Mouse (Mus musculus) lung, embryonic 15.5 days (tissue): Measurements from ENCODE around the gene Rft1. TPM values are rescaled to one million over a fixed set of nuclear protein-coding genes. Genes with fewer than 3 reads are reported as not detected.

Experiments
- ATAC-seq: fragments of 200-750 bp; cut with Nextera tagmentation; 2 replicates; pipeline ENCODE4 v1.8.0; 2017; ENCODE audit warnings: moderate number of reproducible peaks, borderline replicate concordance; ENCODE audit not compliant: low FRiP score, low TSS enrichment; ENCODE audit errors: extremely low read depth
- H3K27ac ChIP-seq: fragments of 300-500 bp; sonication (generic); 2 replicates; pipeline ENCODE4 v1.5.1; 2015; ENCODE audit warnings: moderate library complexity, mild to moderate bottlenecking, inconsistent platforms
- H3K27me3 ChIP-seq: fragments of 300-500 bp; sonication (generic); 2 replicates; pipeline ENCODE4 v1.6.1; 2015; ENCODE audit warnings: inconsistent platforms
- H3K36me3 ChIP-seq: fragments of 300-500 bp; sonication (generic); 2 replicates; pipeline ENCODE4 v1.6.1; 2015; ENCODE audit warnings: inconsistent platforms
- H3K4me1 ChIP-seq: fragments of 300-500 bp; sonication (generic); 2 replicates; pipeline ENCODE4 v1.6.1; 2015; ENCODE audit warnings: inconsistent platforms
- H3K4me2 ChIP-seq: fragments of 300-500 bp; sonication (generic); 2 replicates; pipeline ENCODE4 v1.6.1; 2015; ENCODE audit warnings: inconsistent platforms, mild to moderate bottlenecking, moderate library complexity
- H3K4me3 ChIP-seq: fragments of 300-500 bp; sonication (generic); 2 replicates; pipeline ENCODE4 v1.5.1; 2015; ENCODE audit warnings: mild to moderate bottlenecking, inconsistent platforms
- H3K9ac ChIP-seq: fragments of 300-500 bp; sonication (generic); 2 replicates; pipeline ENCODE4 v1.6.1; 2015; ENCODE audit warnings: inconsistent platforms
- H3K9me3 ChIP-seq: fragments of 300-500 bp; sonication (generic); 2 replicates; pipeline ENCODE4 v1.6.1; 2016; ENCODE audit warnings: inconsistent platforms
- WGBS: fragments of 180-500 bp; shearing (Covaris S2); methylation state at CpG from one replicate; pipeline ENCODE4 v1.1.7; 2015; 5-methylcytosine and 5-hydroxymethylcytosine counted together
- polyA plus RNA-seq: library from polyadenylated mRNA; unstranded; fragments of >200 nt; fragmentation: Nextera tagmentation; extraction: Ambion mirVana; gene quantifications from 2 replicates; pipeline ENCODE4 v1.2.1, GENCODE M21; 2015

Rft1 gene
- polyA plus RNA-seq, 1 experiment from 2014 or later: 17.8 TPM

DNA sequence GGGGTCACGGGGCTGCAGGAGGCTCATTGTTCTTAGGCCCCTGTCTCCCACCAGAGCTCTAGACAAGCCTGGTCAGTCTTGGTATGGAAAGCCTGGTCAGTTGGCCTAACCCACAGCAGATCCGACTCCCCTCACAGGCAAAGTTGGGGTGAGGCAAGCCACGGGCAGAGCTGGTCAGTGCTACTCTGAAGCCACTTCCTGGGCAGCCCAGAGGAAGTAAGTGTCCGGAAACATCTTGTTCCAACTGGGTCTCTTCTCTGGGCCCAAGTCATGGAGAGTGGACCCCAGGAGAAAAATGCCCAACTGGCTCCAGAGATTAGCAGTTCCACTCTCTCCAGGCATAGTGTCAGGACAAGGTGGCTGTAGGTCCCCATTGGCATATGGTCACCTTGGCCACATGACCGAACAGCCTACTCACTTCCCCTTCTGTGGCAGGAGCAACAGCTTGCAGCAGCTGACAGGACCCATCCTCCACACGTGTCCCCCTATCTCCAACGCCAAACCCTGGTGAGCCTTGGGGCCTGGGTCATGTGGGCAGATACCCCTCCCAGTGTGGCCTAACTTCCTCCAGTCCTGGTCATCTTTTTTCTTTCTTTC lies 34.1 kb upstream of the Rft1 start:
- no peak for ATAC-seq

DNA sequence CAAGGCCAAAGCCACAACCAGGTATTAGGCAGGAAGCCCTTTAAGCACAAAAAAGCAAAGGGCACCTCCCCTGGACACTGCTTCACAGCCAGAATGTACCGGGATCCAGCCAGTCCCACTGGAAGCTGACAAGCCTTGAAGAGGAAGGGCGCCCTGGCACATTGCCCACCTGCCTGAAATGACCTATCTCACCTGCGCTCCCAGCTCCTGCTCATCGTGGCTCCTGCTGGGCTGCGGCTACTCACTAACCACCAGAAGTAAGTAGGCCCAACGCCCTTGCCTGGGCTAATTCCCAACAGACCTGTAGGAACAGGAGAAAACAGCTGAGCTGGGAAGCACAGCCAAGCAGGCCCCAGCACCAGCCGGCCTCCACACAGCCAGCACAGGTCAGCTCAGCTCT lies 32.0 kb upstream of the Rft1 start:
- H3K36me3 ChIP-seq: no peaks in the 10 kb centered on the region
- no peak overlapping the region for H3K4me3 ChIP-seq
- no peaks in the 10 kb centered on the region for H3K9me3 ChIP-seq
- no peak for ATAC-seq
- WGBS: 69% methylated on average over 7 of the region's 7 CpGs
- no peaks in the 10 kb centered on the region for H3K27me3 ChIP-seq
- no peak overlapping the region for H3K4me2 ChIP-seq
- H3K27ac ChIP-seq: no peak overlapping the region
- H3K9ac ChIP-seq: no peak overlapping the region
- peaks cover 32% of the 10 kb centered on the region for H3K4me1 ChIP-seq

More for the DNA sequence above, 34.1 kb upstream of the Rft1 start:
- no peak overlapping the region for H3K4me3 ChIP-seq
- H3K4me1 ChIP-seq: peaks cover 19% of the 10 kb centered on the region
- 67% methylated on average over 7 of the region's 7 CpGs for WGBS
- H3K36me3 ChIP-seq: no peaks in the 10 kb centered on the region
- no peak overlapping the region for H3K27ac ChIP-seq
- no peak overlapping the region for H3K9ac ChIP-seq
- H3K27me3 ChIP-seq: no peaks in the 10 kb centered on the region
- no peak overlapping the region for H3K4me2 ChIP-seq
- no peaks in the 10 kb centered on the region for H3K9me3 ChIP-seq

DNA sequence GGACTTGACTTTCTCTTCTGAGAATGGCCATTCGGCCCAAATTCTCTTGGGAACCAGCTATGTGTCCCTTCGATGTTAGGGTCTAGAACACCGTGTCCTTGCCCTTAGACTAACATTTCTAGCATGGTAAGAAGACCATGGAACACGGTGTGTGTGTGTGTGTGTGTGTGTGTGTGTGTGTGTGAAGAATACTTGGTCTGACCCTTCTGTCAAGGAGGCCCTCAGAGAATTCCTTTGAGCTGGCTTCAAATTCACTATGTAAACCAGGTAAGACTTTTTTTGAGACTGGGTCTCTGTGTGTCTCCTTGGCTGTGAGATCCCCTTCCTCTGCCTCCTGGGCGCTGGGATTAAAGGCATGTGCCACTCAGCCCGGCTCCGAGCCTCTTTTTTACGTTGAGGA lies 31.6 kb upstream of the Rft1 start:
- no peak overlapping the region for H3K4me2 ChIP-seq
- no peak for ATAC-seq
- no peaks in the 10 kb centered on the region for H3K27me3 ChIP-seq
- H3K4me3 ChIP-seq: no peak overlapping the region
- no peaks in the 10 kb centered on the region for H3K9me3 ChIP-seq
- no peaks in the 10 kb centered on the region for H3K36me3 ChIP-seq
- WGBS: 82% methylated on average over 8 of the region's 8 CpGs
- H3K27ac ChIP-seq: no peak overlapping the region
- no peak overlapping the region for H3K9ac ChIP-seq
- peaks cover 32% of the 10 kb centered on the region for H3K4me1 ChIP-seq

DNA sequence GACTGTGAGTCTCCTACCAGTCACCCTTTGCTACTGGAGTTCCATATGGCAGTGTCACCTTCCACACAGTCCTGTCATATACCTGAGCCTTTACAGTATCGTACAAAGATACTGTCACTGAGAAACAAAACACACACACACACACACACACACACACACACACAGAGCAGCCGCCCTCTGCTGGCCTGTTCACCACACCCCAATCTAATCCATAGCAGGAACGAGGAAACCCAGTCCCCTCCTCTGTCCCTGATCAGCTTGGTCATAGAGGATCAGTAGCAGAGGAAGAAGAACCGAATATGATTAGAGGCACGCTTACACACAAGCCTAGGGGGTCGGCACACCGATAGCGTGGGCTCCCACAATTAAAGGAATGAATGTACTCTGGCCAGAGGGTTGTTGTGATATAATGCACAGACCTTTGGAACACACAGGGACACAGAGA lies 29.9 kb upstream of the Rft1 start:
- no peak for ATAC-seq
- no peak overlapping the region for H3K27ac ChIP-seq
- H3K4me1 ChIP-seq: peaks cover 35% of the 10 kb centered on the region
- H3K27me3 ChIP-seq: no peaks in the 10 kb centered on the region
- H3K9ac ChIP-seq: peak overlapping the region; percentile 54; the same call in 1 of the 2 replicates
- peak overlapping the region; percentile 64 for H3K4me2 ChIP-seq
- H3K4me3 ChIP-seq: peak overlapping the region; percentile 57
- no peaks in the 10 kb centered on the region for H3K36me3 ChIP-seq
- H3K9me3 ChIP-seq: no peaks in the 10 kb centered on the region
- 46% methylated on average over 8 of the region's 8 CpGs for WGBS

DNA sequence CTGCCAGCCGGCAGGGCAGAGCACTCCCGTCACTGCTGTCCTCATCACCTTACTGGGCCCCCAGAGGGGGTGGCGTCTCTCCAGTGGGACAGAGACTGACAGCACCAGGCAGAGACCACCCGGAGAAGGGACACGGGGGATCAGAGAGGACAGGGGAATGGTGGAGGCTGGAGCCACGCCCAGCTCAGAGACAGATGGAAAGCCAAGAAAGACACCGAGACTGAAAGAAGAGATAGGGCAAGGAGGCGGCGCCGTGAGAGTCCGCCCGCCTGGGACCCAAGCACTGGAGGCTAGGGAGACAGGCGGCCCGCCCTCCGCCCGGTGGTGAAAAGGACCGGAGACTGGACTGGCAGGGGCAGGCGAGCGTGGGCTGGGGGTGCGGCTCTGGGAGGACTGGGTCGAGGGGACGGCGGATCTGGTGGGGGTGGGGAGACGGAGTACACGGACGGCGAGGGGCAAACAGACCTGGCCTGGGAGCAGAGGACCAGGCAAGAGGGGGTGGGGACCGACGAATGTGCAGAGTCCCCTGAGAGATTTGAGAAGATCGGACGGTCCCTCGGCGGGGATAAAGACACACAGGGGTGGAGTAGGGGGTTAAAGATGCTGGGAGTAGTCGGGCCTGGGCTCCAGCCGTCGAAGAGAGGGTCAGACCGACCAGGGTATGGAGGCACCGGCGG lies 28.9 kb upstream of the Rft1 start:
- peak; percentile 43 for ATAC-seq
- Histone ChIP-seq H3K4me3 (peak overlapping the region; percentile 57), H3K27me3 (no peaks in the 10 kb centered on the region), H3K4me1 (peaks cover 45% of the 10 kb centered on the region), H3K9me3 (no peaks in the 10 kb centered on the region), H3K27ac (peak overlapping the region; percentile 83), H3K9ac (peak overlapping the region; percentile 54), H3K4me2 (peak overlapping the region; percentile 64), H3K36me3 (no peaks in the 10 kb centered on the region)
- WGBS: under 1% methylated on average over 39 of the region's 39 CpGs

DNA sequence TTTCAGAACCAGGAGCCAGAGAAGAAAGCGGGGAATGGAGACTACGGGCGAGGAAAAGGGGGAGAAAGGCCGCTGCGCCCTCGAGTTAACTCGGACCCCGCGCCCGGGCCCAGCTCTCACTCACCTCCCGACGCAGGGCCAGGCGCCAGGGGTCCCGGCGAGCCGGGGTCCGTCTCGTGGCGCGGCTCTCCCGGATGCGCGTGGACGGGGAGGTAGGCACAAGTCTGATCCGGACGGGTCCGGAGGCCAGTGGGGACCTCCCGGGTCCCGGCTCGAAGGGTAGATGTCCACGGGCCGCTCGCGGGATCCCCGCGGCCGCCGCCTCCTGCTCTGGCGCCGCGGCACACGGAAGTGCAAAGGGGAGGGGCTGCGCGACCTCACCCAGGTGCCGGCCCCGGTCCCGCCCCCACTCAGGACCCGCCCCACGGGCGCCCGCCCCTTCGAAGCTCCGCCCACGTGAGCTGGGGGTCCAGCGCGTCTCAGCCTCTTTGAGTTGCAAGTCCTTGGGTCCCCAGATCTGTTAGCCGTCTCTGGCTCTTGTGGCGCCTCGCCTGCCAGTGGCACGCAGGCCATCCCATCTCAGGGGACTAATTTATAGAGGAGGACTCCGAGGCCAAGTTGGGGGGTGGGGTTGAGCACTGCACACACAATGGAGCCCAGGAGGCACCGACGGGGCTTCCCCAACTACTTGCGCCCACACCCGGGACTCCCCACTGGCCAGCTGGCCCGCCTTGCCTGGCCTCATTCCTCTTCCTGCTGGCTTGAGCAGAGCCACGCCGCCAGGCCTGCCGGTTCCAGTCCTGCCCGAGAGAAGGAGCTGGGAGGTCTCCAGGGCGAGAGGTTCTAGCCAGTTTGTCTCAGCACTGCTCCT lies 28.1 kb upstream of the Rft1 start, which contains the start of gene Prkcd:
TSS of gene Prkcd (minus strand) at position 355 of the 871 bp plus-strand sequence.
- no peaks in the 10 kb centered on the region for H3K9me3 ChIP-seq
- ATAC-seq: peak; percentile 80
- H3K36me3 ChIP-seq: no peaks in the 10 kb centered on the region
- H3K9ac ChIP-seq: peak within 1 kb of the TSS; percentile 54
- H3K4me3 ChIP-seq: peak within 1 kb of the TSS; percentile 57
- H3K4me2 ChIP-seq: peak within 1 kb of the TSS; percentile 64
- WGBS: under 1% methylated on average over 53 of the region's 71 CpGs
- H3K27me3 ChIP-seq: no peaks in the 10 kb centered on the region
- peaks cover 52% of the 10 kb centered on the region for H3K4me1 ChIP-seq
- H3K27ac ChIP-seq: peak within 1 kb of the TSS; percentile 83

DNA sequence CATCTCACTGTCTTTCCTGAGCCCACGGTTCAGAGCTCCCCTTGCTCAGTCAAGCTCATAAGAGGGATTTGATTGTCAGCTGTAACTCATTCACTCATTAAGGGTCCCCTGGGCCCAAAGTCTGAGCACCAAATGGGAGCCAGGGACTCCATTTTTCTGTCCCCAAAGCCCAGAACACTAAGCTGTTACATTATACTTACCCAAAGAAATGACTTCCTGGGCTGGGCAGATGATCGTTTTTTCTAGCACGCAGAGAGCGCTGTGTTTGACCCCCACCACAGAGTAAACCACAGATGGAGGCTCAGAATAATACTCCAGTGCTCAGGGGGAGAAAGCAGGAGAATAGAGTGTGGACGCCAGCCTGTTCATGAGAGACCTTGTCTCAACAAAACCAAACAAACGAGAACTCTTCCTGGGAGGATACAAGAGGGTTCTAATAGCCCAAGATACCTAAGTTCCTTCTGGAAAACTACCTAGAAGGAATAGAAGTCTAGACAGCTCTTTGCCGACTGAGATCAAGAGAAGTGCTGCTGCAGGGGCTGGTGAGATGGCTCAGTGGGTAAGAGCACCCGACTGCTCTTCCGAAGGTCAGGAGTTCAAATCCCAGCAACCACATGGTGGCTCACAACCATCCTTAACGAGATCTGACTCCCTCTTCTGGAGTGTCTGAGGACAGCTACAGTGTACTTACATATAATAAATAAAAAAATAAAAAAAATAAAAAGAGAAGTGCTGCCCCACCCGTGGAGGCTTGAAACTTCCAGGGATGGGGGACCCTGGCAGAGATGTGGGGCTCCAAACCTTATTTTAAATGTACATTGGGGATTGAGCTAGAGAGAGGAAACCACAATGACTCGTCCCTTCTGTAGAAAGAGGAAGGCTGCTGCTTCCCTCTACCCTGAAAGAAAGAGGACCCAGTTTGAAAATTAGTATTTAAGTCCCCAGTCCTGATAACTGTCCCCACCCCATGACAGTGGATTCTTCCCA lies 27.1 kb upstream of the Rft1 start:
- H3K9me3 ChIP-seq: no peaks in the 10 kb centered on the region
- peak overlapping the region; percentile 54 for H3K9ac ChIP-seq
- no peaks in the 10 kb centered on the region for H3K36me3 ChIP-seq
- no peaks in the 10 kb centered on the region for H3K27me3 ChIP-seq
- H3K27ac ChIP-seq: peak overlapping the region; percentile 83
- H3K4me2 ChIP-seq: peak overlapping the region; percentile 64
- WGBS: 49% methylated on average over 12 of the region's 12 CpGs
- no peak for ATAC-seq
- H3K4me1 ChIP-seq: peaks cover 58% of the 10 kb centered on the region
- peak overlapping the region; percentile 57 for H3K4me3 ChIP-seq

DNA sequence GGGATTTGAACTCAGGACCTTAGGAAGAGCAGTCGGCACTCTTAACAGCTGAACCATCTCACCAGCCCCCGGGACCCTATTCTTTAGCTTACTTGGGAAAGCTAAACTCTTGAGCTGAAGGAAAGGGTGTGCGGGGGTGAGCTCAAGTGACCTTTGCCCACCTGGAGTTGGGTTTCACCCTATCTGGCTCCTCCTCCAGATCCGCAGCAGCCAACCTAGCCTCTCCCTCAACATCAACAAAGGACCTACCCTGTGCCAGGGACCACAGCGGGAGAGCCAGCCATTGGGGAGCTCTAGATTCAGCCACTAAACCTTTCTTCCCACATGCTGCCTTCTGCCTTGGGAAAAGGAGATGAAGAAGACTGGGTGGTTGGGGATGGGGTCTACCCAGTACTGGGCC lies 25.9 kb upstream of the Rft1 start:
- H3K4me2 ChIP-seq: no peak overlapping the region
- no peak for ATAC-seq

DNA sequence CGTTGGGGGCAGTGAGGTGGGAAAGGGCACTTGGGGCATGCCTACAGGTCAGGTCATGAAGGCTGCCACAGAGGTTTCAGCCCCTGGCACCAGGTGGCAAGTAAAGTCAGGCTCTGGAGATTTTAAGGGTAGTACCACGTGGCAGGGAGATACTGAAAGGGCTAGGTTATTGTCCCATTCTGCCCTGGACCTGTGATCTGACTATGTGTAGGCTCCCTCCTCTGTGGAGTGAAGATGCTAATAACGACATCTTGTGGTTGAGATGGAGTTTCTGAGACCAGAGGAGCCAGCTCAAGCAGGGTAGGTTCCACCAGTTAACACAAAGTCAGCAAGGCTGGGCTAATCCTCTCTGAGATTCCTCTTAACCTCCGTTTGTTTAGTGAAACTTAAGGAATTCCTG lies 24.3 kb upstream of the Rft1 start:
- H3K27ac ChIP-seq: peak overlapping the region; percentile 94; the same call in 1 of the 2 replicates
- H3K27me3 ChIP-seq: no peaks in the 10 kb centered on the region
- no peak overlapping the region for H3K4me2 ChIP-seq
- H3K9ac ChIP-seq: no peak overlapping the region
- WGBS: 31% methylated on average over 4 of the region's 4 CpGs
- H3K36me3 ChIP-seq: no peaks in the 10 kb centered on the region
- no peak for ATAC-seq
- H3K4me1 ChIP-seq: peaks cover 49% of the 10 kb centered on the region
- no peaks in the 10 kb centered on the region for H3K9me3 ChIP-seq
- H3K4me3 ChIP-seq: no peak overlapping the region

More for the DNA sequence above, 25.9 kb upstream of the Rft1 start:
- Histone ChIP-seq H3K9ac (no peak overlapping the region), H3K9me3 (no peaks in the 10 kb centered on the region), H3K36me3 (no peaks in the 10 kb centered on the region), H3K4me1 (peaks cover 64% of the 10 kb centered on the region), H3K4me3 (no peak overlapping the region), H3K27me3 (no peaks in the 10 kb centered on the region), H3K27ac (no peak overlapping the region)
- 69% methylated on average over 5 of the region's 5 CpGs for WGBS

DNA sequence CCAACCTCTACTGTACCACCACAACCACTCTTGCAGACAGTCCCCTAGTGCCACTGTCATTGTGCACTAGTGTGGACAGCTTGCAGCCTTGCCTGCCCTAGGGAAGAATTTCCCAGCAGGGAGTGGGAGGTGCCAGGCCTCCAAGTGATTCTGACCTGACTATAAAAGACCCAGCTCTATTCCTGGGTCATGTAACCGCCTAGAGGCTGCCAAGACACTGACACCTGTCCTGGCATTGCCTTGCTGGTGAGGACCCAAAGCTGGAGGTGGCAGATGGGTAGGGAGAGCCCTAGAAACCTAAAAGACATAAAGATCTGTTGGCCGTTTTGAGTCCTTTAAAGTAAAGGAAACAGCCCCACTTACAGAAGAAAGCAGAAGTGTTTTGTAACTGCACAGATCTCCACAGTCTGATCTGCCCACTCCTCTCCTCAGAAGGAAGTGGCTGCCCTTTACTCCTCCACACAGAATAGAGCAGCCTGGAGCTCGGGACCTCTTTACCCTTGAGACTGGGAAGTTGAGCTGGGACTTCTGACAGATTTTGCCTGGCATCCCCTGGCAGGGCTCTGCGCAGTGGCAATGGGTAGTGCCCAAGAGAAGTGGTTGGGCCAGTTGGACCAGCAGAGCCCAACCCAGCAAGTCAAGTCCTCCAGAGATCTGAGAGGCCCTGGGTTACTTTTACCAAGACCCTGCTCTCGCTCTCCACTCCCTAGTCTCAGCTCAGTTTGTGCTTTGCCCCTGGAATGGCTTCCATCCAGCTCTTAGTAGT lies 23.2 kb upstream of the Rft1 start:
- Histone ChIP-seq H3K27ac (peak overlapping the region; percentile 94), H3K9me3 (no peaks in the 10 kb centered on the region), H3K4me1 (peaks cover 43% of the 10 kb centered on the region), H3K9ac (no peak overlapping the region), H3K4me3 (no peak overlapping the region), H3K27me3 (no peaks in the 10 kb centered on the region), H3K36me3 (no peaks in the 10 kb centered on the region), H3K4me2 (no peak overlapping the region; the same call in 1 of the 2 replicates)
- WGBS: 46% methylated on average over 5 of the region's 5 CpGs
- peak; percentile 50; the same call in 1 of the 2 replicates for ATAC-seq
